Mouse (Mus musculus) layer of hippocampus, adult 11-12 months (tissue): ENCODE results near the gene Fras1.

ENCODE experiments used
- DNase-seq: peaks from one replicate; pipeline ENCODE4 v3.0.0; 2022; ENCODE audit warnings: low spot score

The Fras1 gene

GRCm38 (mm10) chr5:96792422-96792821, 418.7 kb downstream of the Fras1 start:
- DNase-seq, result no peak

GRCm38 (mm10) chr5:96792936-96793718, 419.4 kb downstream of the Fras1 start, which contains the start of gene Anxa3:
Gene Anxa3, plus strand, starts transcription at chr5:96793339.
- DNase-seq, result peak; percentile 25

- DNase-seq, result no peak
Observed at GRCm38 (mm10) chr5:96793953-96794635, 420.3 kb downstream of the Fras1 start.

GRCm38 (mm10) chr5:96795752-96796151, 422.0 kb downstream of the Fras1 start:
- DNase-seq, result no peak

GRCm38 (mm10) chr5:96797465-96797864, 423.7 kb downstream of the Fras1 start:
- no peak for DNase-seq

- no peak for DNase-seq
Observed at GRCm38 (mm10) chr5:96799165-96799564, 425.4 kb downstream of the Fras1 start.

GRCm38 (mm10) chr5:96799969-96800368, 426.2 kb downstream of the Fras1 start:
- DNase-seq, result no peak

- no peak for DNase-seq
Observed at GRCm38 (mm10) chr5:96802185-96802584, 428.4 kb downstream of the Fras1 start.

GRCm38 (mm10) chr5:96803091-96803490, 429.3 kb downstream of the Fras1 start:
- no peak for DNase-seq

- DNase-seq, result no peak
Observed at GRCm38 (mm10) chr5:96804304-96804703, 430.5 kb downstream of the Fras1 start.

- DNase-seq, result no peak
Observed at GRCm38 (mm10) chr5:96804813-96805212, 431.1 kb downstream of the Fras1 start.

- no peak for DNase-seq
Observed at GRCm38 (mm10) chr5:96810620-96811019, 436.9 kb downstream of the Fras1 start.

GRCm38 (mm10) chr5:96824769-96825327, 451.1 kb downstream of the Fras1 start:
- DNase-seq, result no peak

GRCm38 (mm10) chr5:96827176-96827575, 453.4 kb downstream of the Fras1 start:
- no peak for DNase-seq
